Mouse (Mus musculus) urinary bladder, postnatal 10 days (tissue): ENCODE measurements around the gene Pigc.

ENCODE experiments used
- DNase-seq: peaks from one replicate; pipeline ENCODE4 v3.0.0; 2022; ENCODE audit warnings: low spot score

Pigc gene

GRCm38 (mm10) chr1:161968589-161969407 is at the start of gene Pigc:
Gene Pigc (plus strand): TSS chr1:161969186.
- DNase-seq = peak; percentile 72

- DNase-seq = no peak
Observed at GRCm38 (mm10) chr1:161919594-161919993, 49.4 kb upstream of the Pigc start.

GRCm38 (mm10) chr1:161920475-161921454 is 48.2 kb upstream of the Pigc start:
- DNase-seq = no peak

- DNase-seq = no peak
Observed at GRCm38 (mm10) chr1:161921928-161922327, 47.1 kb upstream of the Pigc start.

- no peak for DNase-seq
Observed at GRCm38 (mm10) chr1:161924321-161924720, 44.7 kb upstream of the Pigc start.

- DNase-seq = no peak
Observed at GRCm38 (mm10) chr1:161925281-161925805, 43.6 kb upstream of the Pigc start.

- no peak for DNase-seq
Observed at GRCm38 (mm10) chr1:161927976-161928375, 41.0 kb upstream of the Pigc start.

- DNase-seq = no peak
Observed at GRCm38 (mm10) chr1:161931313-161931712, 37.7 kb upstream of the Pigc start.

- no peak for DNase-seq
Observed at GRCm38 (mm10) chr1:161931817-161932216, 37.2 kb upstream of the Pigc start.

GRCm38 (mm10) chr1:161932286-161932685 is 36.7 kb upstream of the Pigc start:
- DNase-seq = no peak

GRCm38 (mm10) chr1:161942082-161942481 is 26.9 kb upstream of the Pigc start:
- DNase-seq = no peak

- no peak for DNase-seq
Observed at GRCm38 (mm10) chr1:161951009-161951779, 17.8 kb upstream of the Pigc start.

GRCm38 (mm10) chr1:161952599-161952998 is 16.4 kb upstream of the Pigc start:
- no peak for DNase-seq

GRCm38 (mm10) chr1:161955846-161956245 is 13.1 kb upstream of the Pigc start:
- no peak for DNase-seq

GRCm38 (mm10) chr1:161957964-161958950 is 10.7 kb upstream of the Pigc start:
- DNase-seq = no peak

- DNase-seq = no peak
Observed at GRCm38 (mm10) chr1:161962465-161963377, 6.3 kb upstream of the Pigc start.

- no peak for DNase-seq
Observed at GRCm38 (mm10) chr1:161967936-161968335, 1.1 kb upstream of the Pigc start.

- no peak for DNase-seq
Observed at GRCm38 (mm10) chr1:161970874-161971273, 1.9 kb downstream of the Pigc start.

GRCm38 (mm10) chr1:161972233-161972632 is 3.2 kb downstream of the Pigc start:
- DNase-seq = no peak
